In genomic region chr16:37808866-37809622, GRCm38 (mm10) we compare ENCODE assay signal across 8 mouse cellular contexts. TPM values are rescaled to one million over a fixed set of nuclear protein-coding genes. Genes with fewer than 3 reads are reported as not detected.
DNase-seq lines count a peak whose midpoint lies in the region; ATAC-seq lines count a peak whose summit lies in the region.

No protein-coding gene starts in this region.

- peaks cover 50% of the 10 kb centered on the region for H3K4me1 ChIP-seq in neural tube, embryonic 13.5 days (replicated peaks)

- ATAC-seq in neural tube, embryonic 13.5 days (ENCODE audit: low read depth) = no peak
- ATAC-seq in CD4-positive, CD25-positive, alpha-beta regulatory T cell, adult 4 months = no peak

- WGBS in neural tube, embryonic 13.5 days = 25% methylated on average over 10 of the region's 10 CpGs

- peak; percentile 95 for DNase-seq in heart, adult 11 months
- no peak for DNase-seq in heart, postnatal 25 days (ENCODE audit: low spot score)
- peak; percentile 55 to 58 for DNase-seq in heart, adult 9 months (ENCODE audit: low spot score in 2 of 2)
- DNase-seq in kidney, postnatal 14 days = peak; percentile 61
- no peak for DNase-seq in left cerebral cortex, adult 8-10 months (ENCODE audit: low spot score in 2 of 2)
- DNase-seq in adrenal gland, postnatal 4 days (ENCODE audit: low spot score in 2 of 2) = no peak

- no peak overlapping the region for H3K9ac ChIP-seq in neural tube, embryonic 13.5 days

- no peak overlapping the region for H3K4me3 ChIP-seq in neural tube, embryonic 13.5 days

- H3K9me3 ChIP-seq in neural tube, embryonic 13.5 days = no peaks in the 10 kb centered on the region

- H3K36me3 ChIP-seq in neural tube, embryonic 13.5 days = peaks cover 13% of the 10 kb centered on the region; the same call in 1 of the 2 replicates

- intact Hi-C loops in heart, postnatal 25 days (cut with DNase I) = no loop called here

- H3K27ac ChIP-seq in neural tube, embryonic 13.5 days (replicated peaks) = peak overlapping the region; percentile 52

- H3K27me3 ChIP-seq in neural tube, embryonic 13.5 days = no peaks in the 10 kb centered on the region

- H3K4me2 ChIP-seq in neural tube, embryonic 13.5 days = no peak overlapping the region

RNA-seq across cellular contexts. Expression of gene Fstl1, which starts 32.4 kb away (rescaled TPM):
- total RNA-seq in heart, postnatal 25 days (2021) = 100 to 1,000 TPM; 107 to 122 TPM
- polyA plus RNA-seq in neural tube, embryonic 13.5 days (2015; fragmentation: Nextera tagmentation; extraction: Ambion mirVana) = 156 and 165 TPM in 2 replicates
- 10 to 100 TPM; 31.0 to 39.0 (median 36.1) TPM for total RNA-seq in left cerebral cortex, adult 8-10 months (2022)
- 100 to 1,000 TPM; 242 to 304 TPM for total RNA-seq in adrenal gland, postnatal 4 days (2021)
- under 1 TPM; 0.27 to 0.36 TPM for polyA plus RNA-seq in CD4-positive, CD25-positive, alpha-beta regulatory T cell, adult 4 months (2017; shearing (Covaris generic))

RNA-seq across cellular contexts. Expression of gene Gm36028, which starts 51.9 kb away (rescaled TPM):
- under 1 TPM; 0.44 to 0.53 TPM for total RNA-seq in heart, postnatal 25 days (2021)
- 0.24 TPM in 1 of 2 replicates, not detected in the other for polyA plus RNA-seq in neural tube, embryonic 13.5 days (2015; fragmentation: Nextera tagmentation; extraction: Ambion mirVana)
- under 1 TPM in 1 of 4 experiments, not detected in 3; 0.30 TPM for total RNA-seq in left cerebral cortex, adult 8-10 months (2022)
- total RNA-seq in adrenal gland, postnatal 4 days (2021) = under 1 TPM; 0.25 to 0.28 TPM
- polyA plus RNA-seq in CD4-positive, CD25-positive, alpha-beta regulatory T cell, adult 4 months (2017; shearing (Covaris generic)) = not detected

RNA-seq across cellular contexts. Expression of gene Lrrc58, which starts 59.1 kb away (rescaled TPM):
- total RNA-seq in heart, postnatal 25 days (2021) = 10 to 100 TPM; 64.0 to 70.1 TPM
- polyA plus RNA-seq in neural tube, embryonic 13.5 days (2015; fragmentation: Nextera tagmentation; extraction: Ambion mirVana) = 54.9 and 59.0 TPM in 2 replicates
- total RNA-seq in left cerebral cortex, adult 8-10 months (2022) = 10 to 100 TPM; 90.5 to 97.5 (median 93.5) TPM
- total RNA-seq in adrenal gland, postnatal 4 days (2021) = 100 to 1,000 TPM; 180 to 183 TPM
- 10 to 100 TPM; 19.6 to 21.5 TPM for polyA plus RNA-seq in CD4-positive, CD25-positive, alpha-beta regulatory T cell, adult 4 months (2017; shearing (Covaris generic))

Comparison
In these comparisons a context has a peak if more than half of its experiments do, and no peak if none do; other contexts are left out.
1. DNase-seq: peak in heart, adult 11 months (single experiment), heart, adult 9 months (2 of 2) and kidney, postnatal 14 days (single experiment); none in heart, postnatal 25 days (single experiment), left cerebral cortex, adult 8-10 months (0 of 2) and adrenal gland, postnatal 4 days (0 of 2).